Mouse (Mus musculus) limb, embryonic 11.5 days (tissue): Measurements from ENCODE around the gene Myo1d. TPM values are rescaled to one million over a fixed set of nuclear protein-coding genes. Genes with fewer than 3 reads are reported as not detected.

Experiments used
- ATAC-seq: fragments of 200-750 bp; cut with Nextera tagmentation; 2 replicates; pipeline ENCODE4 v1.8.0; 2017; ENCODE audit warnings: low read depth; ENCODE audit not compliant: insufficient number of reproducible peaks, low FRiP score, low TSS enrichment
- DNase-seq: peaks from one replicate; pipeline ENCODE4 v3.0.0-alpha.2; 2015; ENCODE audit warnings: low spot score
- H3K27ac ChIP-seq: fragments of 300-500 bp; sonication (generic); replicated peaks from 2 replicates; pipeline ENCODE4 v1.5.1; 2014; ENCODE audit warnings: low read depth, mild to moderate bottlenecking, low read length
- H3K27me3 ChIP-seq: fragments of 300-500 bp; sonication (generic); 2 replicates; pipeline ENCODE4 v1.6.1; 2014; ENCODE audit warnings: mild to moderate bottlenecking, low read length, mixed read lengths; ENCODE audit not compliant: control insufficient read depth, insufficient read depth
- H3K36me3 ChIP-seq: fragments of 300-500 bp; sonication (generic); 2 replicates; pipeline ENCODE4 v1.6.1; 2014; ENCODE audit warnings: mild to moderate bottlenecking, low read length, moderate library complexity, mixed read lengths; ENCODE audit not compliant: control insufficient read depth, insufficient read depth
- H3K4me1 ChIP-seq: fragments of 300-500 bp; sonication (generic); 2 replicates; pipeline ENCODE4 v1.6.1; 2014; ENCODE audit warnings: low read length, mixed read lengths; ENCODE audit not compliant: control insufficient read depth, insufficient read depth
- H3K4me2 ChIP-seq: fragments of 300-500 bp; sonication (generic); 2 replicates; pipeline ENCODE4 v1.6.1; 2014; ENCODE audit warnings: low read depth, mild to moderate bottlenecking, moderate library complexity; ENCODE audit not compliant: severe bottlenecking
- H3K4me3 ChIP-seq: fragments of 300-500 bp; sonication (generic); 2 replicates; pipeline ENCODE4 v1.5.1; 2014; ENCODE audit warnings: low read depth, low read length
- H3K9ac ChIP-seq: fragments of 300-500 bp; sonication (generic); 2 replicates; pipeline ENCODE4 v1.6.1; 2014; ENCODE audit warnings: mild to moderate bottlenecking, low read length
- H3K9me3 ChIP-seq: fragments of 300-500 bp; sonication (generic); 2 replicates; pipeline ENCODE4 v1.6.1; 2016; ENCODE audit warnings: low read length; ENCODE audit not compliant: control insufficient read depth
- WGBS: fragments of 180-500 bp; shearing (Covaris S2); extraction: QIAGEN DNeasy Blood & Tissue Kit; methylation state at CpG from one replicate; pipeline ENCODE4 v1.1.7; 2014; 5-methylcytosine and 5-hydroxymethylcytosine counted together
- polyA plus RNA-seq: library from polyadenylated mRNA; unstranded; fragments of >200 nt; fragmentation: Nextera tagmentation; extraction: Ambion mirVana; gene quantifications from 2 replicates; pipeline ENCODE4 v1.2.1, GENCODE M21; 2014

The Myo1d gene
- polyA plus RNA-seq, 1 experiment from 2014 or later: 6.2 TPM

DNA sequence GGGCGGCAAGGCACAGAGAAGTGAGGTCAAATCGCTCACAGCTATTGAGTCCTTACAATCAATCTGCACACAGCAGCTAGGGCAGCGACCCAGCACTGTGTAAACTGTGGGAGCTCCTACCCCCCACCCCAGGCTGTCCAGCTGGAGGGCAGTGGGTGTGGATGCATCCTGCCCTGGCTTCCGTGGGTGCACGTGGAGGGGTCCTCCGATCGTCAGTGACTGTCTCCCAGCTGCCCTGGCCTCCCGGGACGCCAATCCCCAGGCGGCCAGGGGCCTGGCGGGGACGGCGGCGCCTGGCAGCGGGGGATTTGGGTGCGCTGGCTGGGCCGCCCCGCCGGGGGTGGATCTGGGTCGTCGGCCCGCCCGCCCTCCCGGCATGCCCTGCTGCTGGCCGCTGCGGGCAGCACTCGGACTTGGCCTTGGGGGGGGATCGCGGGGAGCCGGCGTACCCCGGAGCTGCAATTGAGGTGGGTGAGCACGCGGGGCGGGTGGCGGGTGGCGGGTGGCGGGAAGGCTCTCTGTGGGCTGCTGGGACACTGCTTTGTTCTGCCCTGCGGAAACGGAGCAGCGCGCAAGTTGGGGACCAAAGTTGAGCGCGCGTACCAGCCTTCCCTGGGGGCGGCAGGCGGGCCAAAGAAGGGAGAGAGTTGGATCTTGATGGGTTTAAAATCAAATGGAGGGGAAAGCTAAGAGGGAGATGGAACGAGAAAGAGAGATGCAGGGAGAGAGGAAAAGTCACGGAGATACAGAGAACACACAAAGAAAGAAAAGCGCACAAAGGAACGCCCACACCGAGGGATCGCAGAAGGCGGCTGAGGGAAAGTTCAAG, 30.4 kb upstream of the Myo1d start, which contains the start of gene Tmem98:
Gene Tmem98, plus strand, starts transcription at position 183 of the 829 bp plus-strand sequence.
- Histone ChIP-seq H3K36me3 (peaks cover 8% of the 10 kb centered on the region; the same call in 1 of the 2 replicates), H3K9me3 (no peaks in the 10 kb centered on the region), H3K27me3 (no peaks in the 10 kb centered on the region), H3K4me1 (peaks cover 9% of the 10 kb centered on the region; the same call in 1 of the 2 replicates), H3K9ac (peak within 1 kb of the TSS; percentile 94), H3K27ac (peak within 1 kb of the TSS; percentile 84), H3K4me3 (peak within 1 kb of the TSS; percentile 60), H3K4me2 (peak within 1 kb of the TSS; percentile 58)
- WGBS: 1% methylated on average over 53 of the region's 54 CpGs
- ATAC-seq: peak; percentile 67; the same call in 1 of the 2 replicates
- DNase-seq: peak; percentile 77

DNA sequence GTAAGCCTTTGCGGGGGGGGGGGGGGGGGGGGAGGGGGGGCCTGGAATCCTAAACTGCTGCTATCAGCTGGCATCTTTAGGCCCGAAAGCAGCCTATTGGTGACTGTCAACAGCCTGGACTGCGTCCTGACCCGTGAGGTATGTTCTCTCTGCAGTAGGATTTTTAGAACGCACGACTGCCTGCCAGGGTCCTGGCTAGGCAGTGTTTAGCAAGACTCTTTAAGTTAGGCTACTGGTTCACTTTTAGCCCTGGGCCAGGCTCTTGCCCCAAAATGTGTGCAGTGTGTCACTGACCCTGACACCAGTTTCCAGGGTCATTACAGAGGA, 29.8 kb upstream of the Myo1d start:
- ATAC-seq (0 out of 2 replicates have a peak, but pooled peaks have one; percentile 4), DNase-seq (no peak)
- peak overlapping the region; percentile 84 for H3K27ac ChIP-seq
- no peaks in the 10 kb centered on the region for H3K27me3 ChIP-seq
- H3K4me3 ChIP-seq: peak overlapping the region; percentile 60
- peak overlapping the region; percentile 58 for H3K4me2 ChIP-seq
- no peaks in the 10 kb centered on the region for H3K9me3 ChIP-seq
- WGBS: 38% methylated on average over 6 of the region's 6 CpGs
- H3K4me1 ChIP-seq: peaks cover 9% of the 10 kb centered on the region; the same call in 1 of the 2 replicates
- peaks cover 8% of the 10 kb centered on the region; the same call in 1 of the 2 replicates for H3K36me3 ChIP-seq
- H3K9ac ChIP-seq: peak overlapping the region; percentile 94

DNA sequence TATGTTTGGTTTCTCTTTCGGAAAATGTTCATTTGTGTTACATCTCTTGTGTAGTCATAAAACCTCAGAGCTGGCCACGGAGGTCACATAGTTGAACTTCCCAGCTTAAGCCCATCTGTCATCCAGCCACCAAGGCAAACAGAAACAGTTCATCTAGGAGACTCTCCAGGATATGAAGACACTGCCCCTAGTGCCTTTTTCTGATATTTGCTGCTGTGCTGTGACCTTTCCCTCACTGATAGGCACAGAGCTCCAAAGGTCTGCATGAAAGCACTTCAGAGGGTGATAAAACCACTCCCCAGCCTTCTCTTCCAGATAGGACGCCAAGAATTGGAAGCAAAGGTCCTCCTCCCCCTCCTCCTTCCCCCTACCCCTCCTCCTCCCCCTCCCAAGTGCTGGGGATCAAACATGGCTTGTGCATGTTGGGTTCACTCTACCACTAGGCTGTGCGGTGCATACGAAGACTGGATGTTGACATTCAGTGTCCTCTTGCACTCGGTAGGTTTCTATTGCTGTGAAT, 28.8 kb upstream of the Myo1d start:
- Histone ChIP-seq H3K4me3 (no peak overlapping the region), H3K36me3 (peaks cover 4% of the 10 kb centered on the region; the same call in 1 of the 2 replicates), H3K9me3 (no peaks in the 10 kb centered on the region), H3K9ac (no peak overlapping the region), H3K4me1 (peaks cover 9% of the 10 kb centered on the region; the same call in 1 of the 2 replicates), H3K27ac (no peak overlapping the region), H3K4me2 (no peak overlapping the region), H3K27me3 (no peaks in the 10 kb centered on the region)
- DNase-seq: no peak
- 62% methylated on average over 6 of the region's 6 CpGs for WGBS
- ATAC-seq: no peak

DNA sequence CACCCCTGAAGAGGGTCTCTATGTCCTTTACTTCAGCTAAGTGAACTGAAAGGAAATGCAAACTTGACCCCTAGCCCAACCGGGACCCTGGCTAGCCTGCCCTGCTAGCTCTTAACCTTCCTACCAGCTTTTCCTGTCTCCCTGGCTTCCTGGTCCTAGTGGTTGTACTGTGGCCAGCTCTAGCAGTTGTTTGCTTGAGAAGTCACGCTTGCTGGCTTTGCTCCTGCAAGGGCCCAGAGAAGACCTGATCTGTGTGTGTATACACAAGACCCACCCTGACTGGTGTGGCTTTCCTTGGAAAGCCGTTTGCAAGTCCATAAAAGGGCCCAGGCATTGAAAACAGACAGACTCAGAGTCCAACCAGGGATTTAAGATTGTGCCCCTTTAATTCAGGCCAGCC, 22.9 kb upstream of the Myo1d start:
- no peak overlapping the region for H3K9ac ChIP-seq
- DNase-seq (no peak), ATAC-seq (no peak)
- no peaks in the 10 kb centered on the region for H3K4me1 ChIP-seq
- no peaks in the 10 kb centered on the region for H3K27me3 ChIP-seq
- H3K4me2 ChIP-seq: no peak overlapping the region
- no peaks in the 10 kb centered on the region for H3K9me3 ChIP-seq
- H3K36me3 ChIP-seq: no peaks in the 10 kb centered on the region
- H3K27ac ChIP-seq: no peak overlapping the region
- 35% methylated on average over 3 of the region's 3 CpGs for WGBS
- no peak overlapping the region for H3K4me3 ChIP-seq

DNA sequence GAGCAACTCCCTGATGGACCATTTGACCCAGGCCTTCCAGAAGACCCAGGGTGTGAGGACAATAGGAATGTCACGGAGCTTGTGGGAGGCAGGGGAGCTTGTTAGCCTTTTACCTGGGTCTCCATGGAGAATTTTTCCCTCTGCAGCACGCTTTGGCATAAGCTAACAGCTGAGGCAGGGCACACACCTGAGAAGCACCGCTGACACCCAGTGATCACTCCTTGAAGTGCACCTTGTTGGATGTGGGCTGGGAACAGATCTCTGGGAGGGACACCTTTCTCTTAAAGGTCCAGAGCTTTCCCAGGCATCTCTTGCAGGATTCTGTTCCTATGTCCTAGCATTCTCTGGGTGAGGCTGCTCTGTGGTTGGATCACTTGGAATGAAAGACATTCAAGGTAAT, 20.2 kb upstream of the Myo1d start:
- DNase-seq: no peak
- no peaks in the 10 kb centered on the region for H3K9me3 ChIP-seq
- ATAC-seq: no peak
- H3K4me3 ChIP-seq: no peak overlapping the region
- 39% methylated on average over 3 of the region's 3 CpGs for WGBS
- no peak overlapping the region for H3K9ac ChIP-seq
- no peak overlapping the region for H3K4me2 ChIP-seq
- H3K4me1 ChIP-seq: no peaks in the 10 kb centered on the region
- no peak overlapping the region for H3K27ac ChIP-seq
- no peaks in the 10 kb centered on the region for H3K36me3 ChIP-seq
- no peaks in the 10 kb centered on the region for H3K27me3 ChIP-seq

DNA sequence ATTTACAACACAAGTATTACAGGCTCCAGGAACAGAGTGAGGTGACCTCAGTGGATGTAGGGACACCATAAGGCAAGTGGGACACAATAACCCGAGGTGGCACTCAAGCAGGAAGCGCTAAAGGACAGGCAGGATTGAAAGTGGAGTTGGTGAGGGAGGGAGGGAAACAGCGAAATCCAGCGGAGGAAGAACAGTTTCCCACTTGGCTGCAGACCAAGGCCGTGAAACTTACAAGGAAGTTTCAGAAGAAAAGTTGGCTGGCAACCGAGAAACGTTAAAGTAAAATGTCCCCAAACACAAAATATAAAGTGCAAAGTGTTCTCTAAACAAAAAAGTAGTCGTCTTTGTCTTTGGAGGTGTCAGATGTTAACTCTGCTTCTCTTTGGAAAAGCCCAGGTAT, 15.6 kb upstream of the Myo1d start:
- DNase-seq (no peak), ATAC-seq (no peak)
- Histone ChIP-seq H3K9ac (no peak overlapping the region), H3K4me2 (no peak overlapping the region), H3K4me3 (no peak overlapping the region), H3K36me3 (no peaks in the 10 kb centered on the region), H3K27ac (no peak overlapping the region), H3K27me3 (no peaks in the 10 kb centered on the region), H3K9me3 (no peaks in the 10 kb centered on the region), H3K4me1 (no peaks in the 10 kb centered on the region)
- 74% methylated on average over 8 of the region's 8 CpGs for WGBS

DNA sequence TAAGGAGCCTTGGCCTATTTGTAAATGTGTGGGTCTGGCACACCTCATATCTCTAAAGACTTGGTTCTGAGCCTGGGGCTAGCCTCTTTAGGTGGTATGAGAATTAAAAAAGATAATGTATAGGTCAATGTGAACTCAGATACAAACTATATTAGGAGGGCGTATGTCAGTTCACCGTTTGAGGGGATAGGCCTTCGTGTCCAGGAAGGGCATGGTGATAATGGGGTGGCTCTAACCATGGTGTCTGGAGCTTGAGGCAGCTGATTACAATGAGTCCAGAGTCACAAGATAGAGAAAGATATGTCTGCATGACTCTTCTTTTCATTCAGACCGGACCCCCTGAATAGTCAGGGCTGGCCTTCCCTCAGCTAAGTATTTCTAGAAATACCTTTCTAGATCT, 14.5 kb upstream of the Myo1d start:
- no peak for DNase-seq

DNA sequence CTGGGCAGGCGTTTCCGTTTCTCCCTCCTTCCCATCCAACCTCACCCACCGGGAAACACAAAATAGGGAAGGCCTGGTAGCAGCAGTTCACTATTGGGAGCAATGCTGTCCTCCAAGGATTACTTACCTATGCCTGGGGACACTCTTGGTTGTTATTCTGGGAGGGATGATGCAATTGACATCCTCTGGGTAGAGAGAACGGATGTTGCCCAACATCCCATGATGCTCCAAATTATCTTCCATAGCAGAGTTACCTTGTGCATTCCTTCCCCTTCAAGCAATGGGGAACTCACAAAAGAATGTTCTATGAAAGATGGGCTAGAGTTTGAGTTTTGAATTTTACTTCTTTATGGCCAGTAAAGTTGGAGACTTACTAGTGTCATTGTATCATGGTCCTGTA, 13.6 kb upstream of the Myo1d start:
- WGBS: 86% methylated on average over 4 of the region's 4 CpGs
- no peaks in the 10 kb centered on the region for H3K4me1 ChIP-seq
- H3K27me3 ChIP-seq: no peaks in the 10 kb centered on the region
- DNase-seq (no peak), ATAC-seq (no peak)
- H3K9ac ChIP-seq: no peak overlapping the region
- no peaks in the 10 kb centered on the region for H3K9me3 ChIP-seq
- H3K36me3 ChIP-seq: no peaks in the 10 kb centered on the region
- no peak overlapping the region for H3K4me2 ChIP-seq
- no peak overlapping the region for H3K4me3 ChIP-seq
- no peak overlapping the region for H3K27ac ChIP-seq

More for the DNA sequence above, 14.5 kb upstream of the Myo1d start:
- H3K4me2 ChIP-seq: no peak overlapping the region
- no peak overlapping the region for H3K4me3 ChIP-seq
- H3K27ac ChIP-seq: no peak overlapping the region
- no peak overlapping the region for H3K9ac ChIP-seq
- 90% methylated on average over 4 of the region's 4 CpGs for whole genome bisulfite sequencing
- H3K9me3 ChIP-seq: no peaks in the 10 kb centered on the region
- H3K27me3 ChIP-seq: no peaks in the 10 kb centered on the region
- no peaks in the 10 kb centered on the region for H3K36me3 ChIP-seq
- H3K4me1 ChIP-seq: no peaks in the 10 kb centered on the region
- ATAC-seq: no peak
